In genomic region chr15:100038470-100038971, GRCm38 (mm10) we compare ENCODE assay signal across 8 mouse cellular contexts. TPM values are rescaled to one million over a fixed set of nuclear protein-coding genes. Genes with fewer than 3 reads are reported as not detected.
DNase-seq lines count a peak whose midpoint lies in the region; ATAC-seq and TF ChIP-seq lines count a peak whose summit lies in the region.

Gene Dip2b (plus strand): TSS chr15:100038664.

- H3K36me3 ChIP-seq in hindbrain, embryonic 12.5 days, result 0 out of 2 replicates have a peak, but pooled peaks cover 3% of the 10 kb centered on the region

- H3K9ac ChIP-seq in hindbrain, embryonic 12.5 days, result peak within 1 kb of the TSS; percentile 97

- peak; percentile 100 for TF ChIP-seq CTCF in Patski (IDR thresholded peaks at IDR 0.05)

- under 1% methylated on average over 65 of the region's 68 CpGs for WGBS in hindbrain, embryonic 12.5 days

- ATAC-seq in Patski, result peak; percentile 91
- ATAC-seq in hindbrain, embryonic 12.5 days (ENCODE audit: low FRiP score), result peak; percentile 94

- no peaks in the 10 kb centered on the region for H3K27me3 ChIP-seq in Patski
- 0 out of 2 replicates have a peak, but pooled peaks cover 6% of the 10 kb centered on the region for H3K27me3 ChIP-seq in hindbrain, embryonic 12.5 days

- CTCF ChIA-PET in Patski (lab: Charles Lee), result interaction anchor here (0.6 to 5.6 kb wide), 11 partner anchors 13 to 287 kb away, joined by 3 to 47 read pairs (median 4); no protein-coding TSS in a partner anchor

- H3K27ac ChIP-seq in hindbrain, embryonic 12.5 days, result peak within 1 kb of the TSS; percentile 100

- DNase-seq in Patski (ENCODE audit: low read depth, low spot score), result peak; percentile 54
- peak; percentile 100 for DNase-seq in cerebellum, postnatal 10 days
- DNase-seq in frontal cortex, postnatal 10 days (ENCODE audit: low spot score in 2 of 2), result peak; percentile 87 to 96
- DNase-seq in layer of hippocampus, postnatal 14 days (ENCODE audit: low spot score in 2 of 2), result peak; percentile 96
- peak; percentile 96 for DNase-seq in lung, postnatal 10 days
- DNase-seq in ovary, postnatal 14 days (ENCODE audit: low spot score), result peak; percentile 99
- peak; percentile 99 for DNase-seq in thymus, postnatal 14 days

- peak within 1 kb of the TSS; percentile 60 for H3K4me2 ChIP-seq in hindbrain, embryonic 12.5 days (replicated peaks)

- POLR2A ChIA-PET in Patski (lab: Charles Lee), result interaction anchor here (0.7 to 2.9 kb wide), 2 partner anchors 34 to 87 kb away, joined by 3 to 11 read pairs; no protein-coding TSS in a partner anchor

- H3K4me1 ChIP-seq in hindbrain, embryonic 12.5 days, result peaks cover 22% of the 10 kb centered on the region

- H3K9me3 ChIP-seq in hindbrain, embryonic 12.5 days (replicated peaks), result no peaks in the 10 kb centered on the region

- H3K4me3 ChIP-seq in hindbrain, embryonic 12.5 days, result peak within 1 kb of the TSS; percentile 92

- in situ Hi-C loops in Patski (cut with MboI; ENCODE audit: low pct_unique_long_range_greater_than_20kb), result loop anchor here (5.0 to 10.0 kb wide), 2 partner anchors 89 to 406 kb away; no protein-coding TSS in a partner anchor

RNA-seq across cellular contexts. Expression of gene Dip2b, which starts in this region (rescaled TPM):
- polyA plus RNA-seq in Patski (2021), result 13.8 TPM
- 26.8 and 27.5 TPM in 2 replicates for polyA plus RNA-seq in hindbrain, embryonic 12.5 days (2016; fragmentation: Nextera tagmentation; extraction: Ambion mirVana)
- total RNA-seq in layer of hippocampus, postnatal 14 days (2021), result 10 to 100 TPM; 53.8 to 54.2 TPM

Comparison
In these comparisons a context has a peak if more than half of its experiments do, and no peak if none do; other contexts are left out.
1. Peak in every context shown above with its lines: DNase-seq, ATAC-seq, H3K4me3 ChIP-seq and H3K27ac ChIP-seq.